Mouse (Mus musculus) right cerebral cortex, postnatal 14 days (tissue): Measurements from ENCODE around the gene Aadacl4.
"Not testable (repeated sequence)": the region's sequence is repeated elsewhere in the genome, so short reads cannot be mapped to it uniquely, and the experiment has no call there.

ENCODE experiments used
- DNase-seq: peaks from one replicate; pipeline ENCODE4 v3.0.0; 2022

The Aadacl4 gene

GRCm38 (mm10) chr4:144613407-144613806, at the start of gene Aadacl4:
Aadacl4 (plus strand) TSS chr4:144613707.
- no peak for DNase-seq

- DNase-seq: no peak
These were observed 48.5 kb upstream of the Aadacl4 start, which contains the start of gene Gm13124 for GRCm38 (mm10) chr4:144565034-144565433. Gm13124 (minus strand) TSS chr4:144565134.

- no peak for DNase-seq
These were observed 45.8 kb upstream of the Aadacl4 start for GRCm38 (mm10) chr4:144567752-144568151.

DNA sequence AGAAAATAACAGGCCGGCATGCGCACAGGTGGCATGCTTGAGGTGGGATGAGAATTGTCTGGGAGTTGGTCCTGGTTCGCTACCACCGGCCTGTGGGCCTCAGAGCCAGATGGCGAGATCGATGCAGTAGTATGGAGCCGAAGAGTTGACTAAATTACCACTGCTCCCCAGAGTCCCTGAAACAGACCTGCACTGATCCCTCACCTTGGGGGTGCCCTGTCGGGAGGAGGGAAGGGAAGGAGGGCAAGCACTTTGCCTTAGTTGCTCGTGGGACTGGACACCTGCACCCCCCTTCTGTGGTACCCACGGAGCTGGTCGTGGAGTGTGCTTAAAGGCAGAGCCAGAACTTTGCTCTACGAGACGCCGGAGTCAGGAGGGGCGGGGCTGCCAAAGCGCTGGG, 27.3 kb upstream of the Aadacl4 start:
- DNase-seq: not testable (repeated sequence)

DNA sequence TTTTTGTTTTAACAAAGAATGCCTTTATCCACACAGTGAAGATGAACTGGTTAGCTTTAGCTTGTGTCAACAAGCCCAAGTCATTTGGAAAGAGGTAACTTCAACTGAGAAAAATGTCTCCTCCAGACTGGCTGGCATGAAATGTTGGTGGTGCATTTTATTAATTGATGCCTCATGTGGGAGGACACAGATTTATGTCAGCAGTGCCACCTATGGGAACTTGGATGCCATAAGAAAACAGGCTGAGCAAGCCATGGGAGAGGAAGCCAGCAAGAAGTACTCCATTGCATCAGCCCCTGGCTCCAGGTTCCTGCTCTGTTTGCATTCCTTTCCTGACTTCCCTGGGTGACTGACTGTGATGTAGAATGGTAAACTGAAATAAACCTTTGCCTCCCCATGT, 20.7 kb upstream of the Aadacl4 start:
- no peak for DNase-seq

GRCm38 (mm10) chr4:144614586-144614985, 1.1 kb downstream of the Aadacl4 start:
- DNase-seq: no peak

GRCm38 (mm10) chr4:144638263-144638662, 24.8 kb downstream of the Aadacl4 start:
- no peak for DNase-seq
